In the genomic region with DNA sequence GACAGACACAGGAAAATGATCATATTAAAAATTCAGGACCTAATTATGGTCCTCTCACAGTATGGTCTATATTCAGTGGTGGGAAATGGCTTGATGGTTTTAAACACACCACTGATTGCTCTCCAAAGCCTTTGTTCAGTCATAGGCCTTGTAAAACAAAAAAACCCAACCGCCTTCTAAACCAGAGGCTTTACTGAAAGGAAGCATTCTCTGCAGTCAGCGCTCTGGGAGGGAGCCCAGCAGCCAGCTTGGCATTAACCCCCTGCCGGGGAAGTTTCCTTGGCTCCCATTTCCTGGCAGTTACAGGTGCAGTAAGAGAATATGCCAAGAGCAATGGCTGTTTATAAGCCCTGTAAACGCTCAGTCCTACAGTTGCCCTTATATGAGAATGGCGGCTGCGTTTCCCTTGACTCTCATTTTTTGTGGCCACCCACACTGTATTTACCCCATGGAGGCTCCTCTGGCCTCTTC, we compare ENCODE assay signal across 8 mouse cellular contexts.
DNase-seq lines count a peak whose midpoint lies in the region; ATAC-seq and TF ChIP-seq lines count a peak whose summit lies in the region.
"Had no signal": no experiment of that assay in that cellular context is flagged by ENCODE, and none has a peak within 500 bp of the region (broad histone marks: within the 10 kb centered on the region; RNA-seq: fewer than 3 reads in every experiment).

No protein-coding gene starts in this region.

- 5% methylated on average over 6 of the region's 6 CpGs for WGBS in forebrain, embryonic 15.5 days

- peaks cover 3% of the 10 kb centered on the region for H3K4me1 ChIP-seq in ES-Bruce4 (ENCODE audit: control insufficient read depth, insufficient read depth, low read length)
- peaks cover 14% of the 10 kb centered on the region for H3K4me1 ChIP-seq in forebrain, embryonic 15.5 days

- H3K4me2 ChIP-seq in forebrain, embryonic 15.5 days (replicated peaks), result no peak overlapping the region
- H3K4me2 ChIP-seq: heart, embryonic 15.5 days had no signal

- no peak for TF ChIP-seq CTCF in ES-Bruce4 (IDR thresholded peaks at IDR 0.05; ENCODE audit: low read depth, low read length)

- 0 out of 2 replicates have a peak, but pooled peaks have one; percentile 41 for TF ChIP-seq EP300 in ES-Bruce4 (IDR thresholded peaks at IDR 0.05; ENCODE audit: insufficient read depth, low read depth, low read length)

- no peak overlapping the region for H3K4me3 ChIP-seq in ES-Bruce4 (ENCODE audit: low read depth, low read length)
- H3K4me3 ChIP-seq in forebrain, embryonic 15.5 days, result no peak overlapping the region
- H3K4me3 ChIP-seq: heart, embryonic 15.5 days had no signal

- no peak for TF ChIP-seq POLR2A in ES-Bruce4 (IDR thresholded peaks at IDR 0.05; ENCODE audit: insufficient read depth, low read length)

- H3K9ac ChIP-seq in ES-Bruce4 (ENCODE audit: low read depth, poor library complexity, severe bottlenecking), result no peak overlapping the region
- no peak overlapping the region for H3K9ac ChIP-seq in forebrain, embryonic 15.5 days (replicated peaks)
- H3K9ac ChIP-seq: heart, embryonic 15.5 days had no signal

- H3K27ac ChIP-seq in ES-Bruce4 (ENCODE audit: insufficient read depth, low read length), result no peak overlapping the region
- H3K27ac ChIP-seq in forebrain, embryonic 15.5 days (replicated peaks), result peak overlapping the region; percentile 69
- H3K27ac ChIP-seq: heart, embryonic 15.5 days had no signal

- ATAC-seq in forebrain, embryonic 15.5 days (replicated peaks), result peak; percentile 85

- no peaks in the 10 kb centered on the region for H3K9me3 ChIP-seq in ES-Bruce4 (replicated peaks; ENCODE audit: control insufficient read depth, insufficient read depth, low read length, poor library complexity, severe bottlenecking)
- no peaks in the 10 kb centered on the region for H3K9me3 ChIP-seq in forebrain, embryonic 15.5 days
- H3K9me3 ChIP-seq: heart, embryonic 15.5 days had no signal

- no peaks in the 10 kb centered on the region for H3K27me3 ChIP-seq in ES-Bruce4 (ENCODE audit: control insufficient read depth, insufficient read depth, low read length, poor library complexity, severe bottlenecking)
- H3K27me3 ChIP-seq in forebrain, embryonic 15.5 days, result no peaks in the 10 kb centered on the region
- H3K27me3 ChIP-seq: heart, embryonic 15.5 days had no signal

- peak; percentile 37 for DNase-seq in NIH3T3 (ENCODE audit: low read depth)
- DNase-seq in layer of hippocampus, postnatal 14 days (ENCODE audit: low spot score in 2 of 2), result peak; percentile 65 to 84
- peak; percentile 68 for DNase-seq in retina, postnatal 1 day
- no peak for DNase-seq in testis, postnatal 10 days (ENCODE audit: low spot score)
- no peak for DNase-seq in spleen, postnatal 36 days (ENCODE audit: low spot score in 2 of 2)

- H3K36me3 ChIP-seq in ES-Bruce4 (ENCODE audit: control insufficient read depth, insufficient read depth, low read length, poor library complexity, severe bottlenecking), result no peaks in the 10 kb centered on the region
- no peaks in the 10 kb centered on the region for H3K36me3 ChIP-seq in forebrain, embryonic 15.5 days
- H3K36me3 ChIP-seq: heart, embryonic 15.5 days had no signal

Comparison
In these comparisons a context has a peak if more than half of its experiments do, and no peak if none do; other contexts are left out.
1. DNase-seq: peak in NIH3T3 (single experiment), layer of hippocampus, postnatal 14 days (2 of 2) and retina, postnatal 1 day (single experiment); none in testis, postnatal 10 days (single experiment) and spleen, postnatal 36 days (0 of 2).